Mouse (Mus musculus) fat pad, adult 2 months (tissue): ENCODE measurements around the gene Carmil1.

Experiments
- DNase-seq: peaks from one replicate; pipeline ENCODE4 v3.0.0-alpha.2; 2011; ENCODE audit warnings: low read depth, low spot score; ENCODE audit errors: extremely low read depth

The Carmil1 gene

GRCm38 (mm10) chr13:24220441-24220970 lies 60.1 kb downstream of the Carmil1 start:
- DNase-seq = no peak

- no peak for DNase-seq
Observed at GRCm38 (mm10) chr13:24211229-24211628, 69.4 kb downstream of the Carmil1 start.

DNA sequence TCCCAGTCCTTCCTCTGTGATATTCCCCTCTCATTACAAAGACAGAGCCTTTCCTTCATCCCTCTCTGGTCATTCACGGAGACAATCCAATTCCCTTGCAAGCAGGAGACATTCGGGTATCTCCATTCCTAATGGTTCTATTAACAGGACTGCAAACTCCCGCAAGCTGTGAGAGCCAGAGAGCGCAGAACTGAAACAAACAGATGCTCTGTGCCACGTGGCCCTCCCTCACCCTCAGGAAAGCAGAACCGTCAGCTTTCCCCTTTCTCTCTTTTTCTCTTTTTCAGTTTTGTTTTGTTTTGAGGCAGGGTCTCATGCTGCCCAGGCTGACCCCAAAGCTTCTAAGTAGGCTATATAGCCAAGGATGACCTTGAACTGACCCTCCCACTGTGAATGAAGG lies 74.5 kb downstream of the Carmil1 start:
- DNase-seq = no peak

DNA sequence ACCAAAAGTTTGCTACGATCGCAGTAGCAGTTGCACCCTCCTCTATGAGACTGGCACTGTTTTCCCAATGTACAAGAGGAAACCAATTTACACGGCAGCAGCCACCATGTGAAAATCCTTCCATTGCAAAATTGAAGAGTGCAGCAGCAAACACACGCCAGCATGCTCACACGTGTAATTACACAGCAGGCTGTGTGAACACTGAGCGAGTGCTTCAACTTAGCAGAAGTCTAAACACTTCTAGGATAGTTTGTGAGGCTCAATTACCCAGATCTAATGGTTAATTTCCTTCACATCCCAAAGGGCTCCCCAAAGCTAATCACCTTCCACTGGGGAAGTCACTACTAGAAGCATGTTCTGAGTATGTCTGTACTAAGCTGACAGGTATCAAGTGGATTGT lies 78.3 kb downstream of the Carmil1 start:
- DNase-seq = no peak

GRCm38 (mm10) chr13:24199861-24200543 lies 80.6 kb downstream of the Carmil1 start:
- DNase-seq = no peak

- DNase-seq = no peak
Observed at GRCm38 (mm10) chr13:24198396-24198924, 82.1 kb downstream of the Carmil1 start.

DNA sequence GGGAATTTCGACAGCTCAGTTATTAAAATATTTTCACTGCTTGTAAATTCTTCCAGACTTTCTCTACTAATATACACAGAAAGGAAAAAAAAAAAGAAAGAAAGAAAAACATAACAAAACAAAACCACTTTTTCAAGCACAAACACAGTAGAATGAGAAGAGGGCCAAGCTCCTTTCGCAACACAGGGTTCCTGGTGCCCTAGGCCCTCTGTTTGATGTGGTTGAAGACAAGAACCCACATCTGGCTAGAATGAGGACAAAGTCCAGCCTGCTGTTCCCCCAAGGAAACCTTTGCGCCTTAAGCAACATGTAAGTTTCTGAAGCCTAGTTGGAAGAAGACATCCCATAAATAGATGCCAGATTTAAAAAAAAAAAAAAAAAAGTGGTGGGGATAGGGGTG lies 85.2 kb downstream of the Carmil1 start:
- DNase-seq = peak; percentile 31

DNA sequence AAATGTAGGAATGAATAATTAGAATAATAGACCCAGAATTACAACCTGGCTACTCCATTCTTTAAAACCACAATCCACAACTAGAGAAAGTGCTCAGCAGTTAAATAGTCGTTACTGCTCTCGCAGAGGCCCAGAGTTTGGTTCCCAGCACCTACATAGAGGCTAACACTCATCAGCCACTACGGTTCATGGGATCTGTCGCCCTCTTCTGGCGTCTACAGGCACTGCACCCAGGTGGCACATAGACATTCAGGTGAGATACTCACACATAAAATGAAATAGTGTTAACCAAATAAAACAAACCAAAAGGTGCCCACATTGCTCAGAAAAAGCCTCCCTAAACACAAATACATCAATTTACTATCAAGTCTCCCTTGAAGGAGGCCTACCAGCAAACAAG lies 86.6 kb downstream of the Carmil1 start:
- no peak for DNase-seq

DNA sequence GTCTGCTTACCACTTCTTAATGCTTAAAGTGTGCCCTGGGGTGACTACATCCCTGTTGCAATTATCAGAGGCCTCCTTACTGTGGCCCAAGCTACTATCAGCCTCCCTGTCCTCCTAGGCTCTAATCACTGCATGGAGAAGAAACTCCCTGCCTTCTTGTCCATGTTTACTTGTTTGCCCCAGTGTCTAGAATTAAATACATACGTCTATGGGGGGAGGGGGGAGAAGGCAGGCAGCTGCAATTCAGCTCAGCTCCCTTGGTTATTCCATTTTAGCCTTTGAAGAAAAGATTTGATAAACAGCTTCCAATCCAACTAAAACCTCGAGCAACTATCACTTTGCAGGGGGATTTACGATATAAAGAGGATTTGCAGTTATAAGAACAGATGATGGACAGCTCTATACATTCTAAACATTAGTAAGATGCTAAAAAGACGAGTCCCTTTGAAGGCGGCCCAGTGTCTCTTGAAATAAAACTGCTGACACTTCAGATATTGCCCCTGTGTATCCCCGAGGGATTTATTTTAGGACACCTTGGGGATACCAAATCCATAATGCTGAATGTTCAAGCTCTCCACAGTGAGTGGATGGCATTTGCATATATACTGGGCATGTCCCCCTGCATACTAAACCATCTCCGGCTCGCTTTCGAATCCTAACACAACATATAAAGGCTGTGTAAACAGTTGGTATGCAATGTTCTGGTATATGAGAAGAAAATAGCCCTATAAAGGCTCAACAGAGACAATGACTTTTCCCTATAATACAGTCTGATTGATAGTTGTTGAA lies 89.5 kb downstream of the Carmil1 start:
- DNase-seq = no peak

GRCm38 (mm10) chr13:24187026-24187425 lies 93.6 kb downstream of the Carmil1 start:
- DNase-seq = no peak

- DNase-seq = no peak
Observed at GRCm38 (mm10) chr13:24185641-24186040, 95.0 kb downstream of the Carmil1 start.

DNA sequence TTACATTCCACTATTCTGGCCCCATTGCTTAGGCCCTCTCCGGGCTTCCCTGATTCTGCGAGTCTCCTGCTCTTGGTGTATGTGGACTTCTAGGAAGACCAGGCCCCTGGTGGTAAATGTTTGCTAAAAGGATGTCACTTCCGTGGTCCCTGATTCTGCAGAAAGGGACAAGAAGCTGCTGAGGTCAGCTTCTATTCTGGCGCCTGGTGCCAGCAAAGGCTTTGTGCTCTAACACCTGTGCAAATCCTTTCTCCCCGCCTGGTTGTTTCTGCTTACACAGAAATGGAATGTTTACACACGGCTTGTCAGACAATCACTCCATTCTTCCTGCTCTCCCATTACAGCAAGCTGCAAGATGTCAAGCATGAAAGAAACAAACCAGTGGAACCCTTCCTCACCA lies 97.7 kb downstream of the Carmil1 start:
- DNase-seq = no peak

GRCm38 (mm10) chr13:24179538-24179937 lies 101.1 kb downstream of the Carmil1 start:
- DNase-seq = no peak

- no peak for DNase-seq
Observed at GRCm38 (mm10) chr13:24177600-24177999, 103.0 kb downstream of the Carmil1 start.

GRCm38 (mm10) chr13:24176835-24177234 lies 103.8 kb downstream of the Carmil1 start:
- DNase-seq = no peak

GRCm38 (mm10) chr13:24169658-24170057 lies 110.9 kb downstream of the Carmil1 start:
- DNase-seq = no peak

- DNase-seq = no peak
Observed at GRCm38 (mm10) chr13:24163368-24163767, 117.2 kb downstream of the Carmil1 start.

DNA sequence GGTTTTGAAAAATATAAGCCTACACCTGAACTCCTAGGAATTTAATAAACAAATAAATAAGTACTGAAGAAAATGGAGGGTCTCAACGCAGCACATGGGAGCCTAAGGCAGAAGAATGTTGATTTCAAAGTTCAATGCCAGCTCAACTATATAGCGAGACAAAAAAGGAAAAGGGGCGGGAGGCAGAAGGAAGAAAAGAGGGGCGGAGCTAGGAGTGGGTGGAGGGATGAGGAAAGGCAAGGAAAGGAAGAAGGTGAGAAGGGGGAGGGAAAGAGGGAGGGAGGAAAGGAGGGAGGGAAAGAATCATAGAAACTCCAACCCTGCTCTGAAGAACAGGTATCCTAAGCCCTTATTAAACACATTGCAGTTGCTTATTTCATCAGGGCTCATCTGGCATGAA lies 119.5 kb downstream of the Carmil1 start:
- no peak for DNase-seq

- no peak for DNase-seq
Observed at GRCm38 (mm10) chr13:24159972-24160371, 120.6 kb downstream of the Carmil1 start.

- DNase-seq = no peak
Observed at GRCm38 (mm10) chr13:24159190-24159965, 121.2 kb downstream of the Carmil1 start.

DNA sequence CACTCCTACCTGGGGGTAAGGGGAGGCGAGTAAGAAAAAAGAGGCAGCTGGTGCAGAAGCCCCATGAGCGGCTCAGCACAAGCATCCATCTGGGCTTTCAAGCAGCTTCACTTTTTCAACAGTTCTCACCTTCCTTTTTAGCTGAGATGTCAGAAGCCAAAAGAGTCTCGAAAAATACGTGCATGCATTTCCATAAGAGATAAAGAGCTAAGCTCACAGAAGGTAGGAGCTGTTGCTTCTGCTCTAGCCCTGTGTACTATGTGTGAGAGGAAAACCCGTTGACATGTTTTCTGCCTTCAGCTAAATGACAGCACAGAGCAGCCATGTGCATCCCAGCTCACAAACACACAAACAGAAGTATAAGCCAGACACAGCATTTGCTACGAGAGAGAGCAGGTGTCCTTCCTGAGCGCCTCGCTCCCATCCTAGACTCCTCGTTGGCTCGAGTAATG lies 123.0 kb downstream of the Carmil1 start:
- no peak for DNase-seq
